11 mouse cellular contexts compared by ENCODE assay signal in the genomic region with DNA sequence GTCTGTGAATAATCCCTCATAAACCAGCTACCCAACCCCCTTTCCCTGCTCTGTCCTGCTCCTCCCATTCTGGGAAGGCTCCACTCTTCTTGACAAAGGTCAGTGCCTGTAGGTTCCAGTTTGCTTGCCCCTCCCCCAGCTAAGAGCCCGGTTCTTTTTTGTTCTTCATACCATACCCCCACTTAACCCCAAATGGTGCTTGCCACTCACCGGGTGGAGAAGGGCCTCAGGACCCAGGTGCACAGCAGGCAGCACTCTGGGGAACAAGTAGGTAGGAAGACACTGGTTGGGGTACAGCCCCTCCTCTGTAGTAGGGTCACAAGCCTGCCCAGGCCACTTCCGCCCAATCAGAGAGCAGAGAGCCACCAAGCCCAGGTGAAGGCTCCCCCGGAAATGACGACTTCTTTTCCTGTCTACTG. TPM values are rescaled to one million over a fixed set of nuclear protein-coding genes. Genes with fewer than 3 reads are reported as not detected.
DNase-seq lines count a peak whose midpoint lies in the region; ATAC-seq lines count a peak whose summit lies in the region.
"Had no signal": no experiment of that assay in that cellular context is flagged by ENCODE, and none has a peak within 500 bp of the region (broad histone marks: within the 10 kb centered on the region; RNA-seq: fewer than 3 reads in every experiment).

No protein-coding gene starts in this region.

- no peak overlapping the region for H3K9ac ChIP-seq in kidney, embryonic 14.5 days (ENCODE audit: low read depth, low read length)
- H3K9ac ChIP-seq in liver, embryonic 16.5 days (ENCODE audit: low read depth, low read length) = no peak overlapping the region
- H3K9ac ChIP-seq in heart, embryonic 12.5 days = no peak overlapping the region
- H3K9ac ChIP-seq: heart, embryonic 15.5 days; hindbrain, embryonic 15.5 days; limb, embryonic 13.5 days had no signal

- 45% methylated on average over 5 of the region's 5 CpGs for WGBS in kidney, embryonic 14.5 days
- 30% methylated on average over 5 of the region's 5 CpGs for WGBS in liver, embryonic 16.5 days (ENCODE audit: insufficient replicate concordance)
- 31% methylated on average over 5 of the region's 5 CpGs for WGBS in heart, embryonic 12.5 days

- H3K27ac ChIP-seq in kidney, embryonic 14.5 days (ENCODE audit: low read depth, low read length) = no peak overlapping the region
- peak overlapping the region; percentile 72 for H3K27ac ChIP-seq in liver, embryonic 16.5 days (ENCODE audit: low read length)
- no peak overlapping the region for H3K27ac ChIP-seq in heart, embryonic 12.5 days (ENCODE audit: poor library complexity, severe bottlenecking)
- H3K27ac ChIP-seq: heart, embryonic 15.5 days; hindbrain, embryonic 15.5 days; limb, embryonic 13.5 days had no signal

- peaks cover 16% of the 10 kb centered on the region; the same call in 1 of the 2 replicates for H3K4me1 ChIP-seq in kidney, embryonic 14.5 days (ENCODE audit: control insufficient read depth, insufficient read depth, low read length)
- H3K4me1 ChIP-seq in liver, embryonic 16.5 days (ENCODE audit: control insufficient read depth, low read depth, low read length) = no peaks in the 10 kb centered on the region
- peaks cover 19% of the 10 kb centered on the region for H3K4me1 ChIP-seq in heart, embryonic 12.5 days (replicated peaks)

- ATAC-seq in kidney, embryonic 14.5 days (ENCODE audit: low FRiP score, low TSS enrichment) = no peak
- peak; percentile 92 for ATAC-seq in liver, embryonic 16.5 days (ENCODE audit: low read depth)
- no peak for ATAC-seq in heart, embryonic 12.5 days (ENCODE audit: insufficient number of reproducible peaks, low FRiP score)

- H3K4me3 ChIP-seq in kidney, embryonic 14.5 days (ENCODE audit: low read length) = no peak overlapping the region
- peak overlapping the region; percentile 45 for H3K4me3 ChIP-seq in liver, embryonic 16.5 days (ENCODE audit: low read depth, low read length)
- no peak overlapping the region for H3K4me3 ChIP-seq in heart, embryonic 12.5 days
- H3K4me3 ChIP-seq: heart, embryonic 15.5 days; hindbrain, embryonic 15.5 days; limb, embryonic 13.5 days had no signal

- peaks cover 16% of the 10 kb centered on the region for H3K27me3 ChIP-seq in kidney, embryonic 14.5 days (ENCODE audit: control insufficient read depth, insufficient read depth, low read length)
- peaks cover 46% of the 10 kb centered on the region for H3K27me3 ChIP-seq in liver, embryonic 16.5 days (ENCODE audit: control insufficient read depth, insufficient read depth, low read depth, low read length)
- peaks cover 38% of the 10 kb centered on the region for H3K27me3 ChIP-seq in heart, embryonic 12.5 days (replicated peaks)

- no peaks in the 10 kb centered on the region for H3K9me3 ChIP-seq in kidney, embryonic 14.5 days (ENCODE audit: control insufficient read depth, low read length)
- no peaks in the 10 kb centered on the region for H3K9me3 ChIP-seq in liver, embryonic 16.5 days (replicated peaks; ENCODE audit: control insufficient read depth, low read length)
- no peaks in the 10 kb centered on the region for H3K9me3 ChIP-seq in heart, embryonic 12.5 days (replicated peaks)
- H3K9me3 ChIP-seq: heart, embryonic 15.5 days; hindbrain, embryonic 15.5 days; limb, embryonic 13.5 days had no signal

- H3K4me2 ChIP-seq in kidney, embryonic 14.5 days (replicated peaks; ENCODE audit: low read depth, low read length) = no peak overlapping the region
- H3K4me2 ChIP-seq in liver, embryonic 16.5 days (ENCODE audit: low read depth, low read length) = peak overlapping the region; percentile 21; the same call in 1 of the 2 replicates
- no peak overlapping the region for H3K4me2 ChIP-seq in heart, embryonic 12.5 days
- H3K4me2 ChIP-seq: heart, embryonic 15.5 days; hindbrain, embryonic 15.5 days; limb, embryonic 13.5 days had no signal

- H3K36me3 ChIP-seq in kidney, embryonic 14.5 days (ENCODE audit: control insufficient read depth, insufficient read depth, low read length) = no peaks in the 10 kb centered on the region
- H3K36me3 ChIP-seq in liver, embryonic 16.5 days (ENCODE audit: control insufficient read depth, insufficient read depth) = no peaks in the 10 kb centered on the region
- no peaks in the 10 kb centered on the region for H3K36me3 ChIP-seq in heart, embryonic 12.5 days
- H3K36me3 ChIP-seq: heart, embryonic 15.5 days; hindbrain, embryonic 15.5 days had no signal

- DNase-seq in kidney, adult 18-20 months = peak; percentile 77
- peak; percentile 67 for DNase-seq in R1 (ENCODE audit: low read depth, low spot score)
- peak; percentile 41 for DNase-seq in kidney, postnatal 10 days
- no peak for DNase-seq in cerebellum, adult 9-11 months
- DNase-seq in retina, postnatal 1 day = no peak

RNA-seq across cellular contexts. Expression of gene Chrd, which starts 2.6 kb away (rescaled TPM):
- 3.9 and 4.6 TPM in 2 replicates for polyA plus RNA-seq in kidney, embryonic 14.5 days (2014; fragmentation: Nextera tagmentation; extraction: Ambion mirVana)
- polyA plus RNA-seq in liver, embryonic 16.5 days (2015; fragmentation: Nextera tagmentation; extraction: Ambion mirVana) = 0.32 and 0.39 TPM in 2 replicates
- polyA plus RNA-seq in heart, embryonic 12.5 days (2016; fragmentation: Nextera tagmentation; extraction: Ambion mirVana) = 0.54 and 0.94 TPM in 2 replicates

RNA-seq across cellular contexts. Expression of gene Thpo, which starts 4.0 kb away (rescaled TPM):
- 0.89 and 1.2 TPM in 2 replicates for polyA plus RNA-seq in kidney, embryonic 14.5 days (2014; fragmentation: Nextera tagmentation; extraction: Ambion mirVana)
- 5.1 and 6.1 TPM in 2 replicates for polyA plus RNA-seq in liver, embryonic 16.5 days (2015; fragmentation: Nextera tagmentation; extraction: Ambion mirVana)
- 0.14 and 0.22 TPM in 2 replicates for polyA plus RNA-seq in heart, embryonic 12.5 days (2016; fragmentation: Nextera tagmentation; extraction: Ambion mirVana)

RNA-seq across cellular contexts. Expression of gene Clcn2, which starts 12.8 kb away (rescaled TPM):
- polyA plus RNA-seq in kidney, embryonic 14.5 days (2014; fragmentation: Nextera tagmentation; extraction: Ambion mirVana) = 15.5 and 17.3 TPM in 2 replicates
- polyA plus RNA-seq in liver, embryonic 16.5 days (2015; fragmentation: Nextera tagmentation; extraction: Ambion mirVana) = 9.7 and 11.5 TPM in 2 replicates
- polyA plus RNA-seq in heart, embryonic 12.5 days (2016; fragmentation: Nextera tagmentation; extraction: Ambion mirVana) = 6.2 and 7.0 TPM in 2 replicates

RNA-seq across cellular contexts. Expression of gene Polr2h, which starts 12.8 kb away (rescaled TPM):
- 147 and 172 TPM in 2 replicates for polyA plus RNA-seq in kidney, embryonic 14.5 days (2014; fragmentation: Nextera tagmentation; extraction: Ambion mirVana)
- polyA plus RNA-seq in liver, embryonic 16.5 days (2015; fragmentation: Nextera tagmentation; extraction: Ambion mirVana) = 27.7 and 31.6 TPM in 2 replicates
- 45.0 and 50.5 TPM in 2 replicates for polyA plus RNA-seq in heart, embryonic 12.5 days (2016; fragmentation: Nextera tagmentation; extraction: Ambion mirVana)

RNA-seq across cellular contexts. Expression of gene Fam131a, which starts 37.3 kb away (rescaled TPM):
- polyA plus RNA-seq in kidney, embryonic 14.5 days (2014; fragmentation: Nextera tagmentation; extraction: Ambion mirVana) = 3.8 and 5.5 TPM in 2 replicates
- polyA plus RNA-seq in liver, embryonic 16.5 days (2015; fragmentation: Nextera tagmentation; extraction: Ambion mirVana) = 1.4 and 2.3 TPM in 2 replicates
- 4.0 and 5.2 TPM in 2 replicates for polyA plus RNA-seq in heart, embryonic 12.5 days (2016; fragmentation: Nextera tagmentation; extraction: Ambion mirVana)

Comparison
In these comparisons a context has a peak if more than half of its experiments do, and no peak if none do; other contexts are left out.
1. DNase-seq: peak in kidney, adult 18-20 months (single experiment), R1 (single experiment) and kidney, postnatal 10 days (single experiment); none in cerebellum, adult 9-11 months (single experiment) and retina, postnatal 1 day (single experiment).